Mouse (Mus musculus) frontal cortex, postnatal 14 days (tissue): Measurements from ENCODE around the gene Ranbp9.

ENCODE experiments used
- DNase-seq, 2 experiments: peaks; one replicate each; pipeline ENCODE4 v3.0.0; 2022; ENCODE audit warnings: low spot score in 2 of 2

The Ranbp9 gene

GRCm38 (mm10) chr13:43452177-43452576, 28.9 kb downstream of the Ranbp9 start:
- DNase-seq: no peak

DNA sequence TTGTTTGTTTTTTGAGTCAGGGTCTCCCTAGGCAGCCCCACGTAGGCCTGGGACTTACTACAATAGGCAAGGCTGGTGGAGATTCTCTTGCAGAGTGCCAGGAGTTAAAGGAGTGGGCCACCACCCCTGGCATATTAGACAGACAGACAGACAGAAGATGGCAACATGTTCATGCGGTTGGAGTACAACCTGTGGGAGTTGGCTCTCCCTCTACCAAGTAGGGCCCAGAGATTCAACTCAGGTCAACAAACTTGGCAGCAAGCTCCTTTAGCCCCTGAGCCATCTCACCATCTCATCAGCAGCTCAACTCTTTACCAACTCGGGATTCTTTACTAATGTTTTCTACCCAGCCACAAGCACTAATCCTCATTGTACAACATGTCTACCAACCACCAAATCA, 30.4 kb downstream of the Ranbp9 start:
- DNase-seq: no peak

- DNase-seq: no peak
Observed at GRCm38 (mm10) chr13:43447721-43448120, 33.4 kb downstream of the Ranbp9 start.

- DNase-seq: no peak
Observed at GRCm38 (mm10) chr13:43445754-43446153, 35.3 kb downstream of the Ranbp9 start.

DNA sequence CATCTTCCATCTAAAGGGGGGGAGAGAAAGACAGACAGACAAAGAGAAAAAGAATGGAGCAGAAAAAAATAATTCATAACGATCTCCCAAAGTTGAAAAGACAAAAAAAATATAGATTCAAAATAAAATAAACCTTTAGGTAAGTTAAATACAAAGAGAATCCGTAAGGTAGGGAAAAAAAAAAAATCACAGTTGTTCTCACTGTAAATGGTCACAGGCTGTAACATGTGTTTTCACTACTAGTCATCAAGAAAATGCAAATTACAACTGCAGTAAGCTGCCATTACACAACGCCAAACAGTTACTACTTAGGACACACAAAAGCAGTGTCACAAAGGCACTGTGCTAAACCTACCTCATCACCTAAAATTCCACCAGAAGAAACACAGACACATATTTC, 36.4 kb downstream of the Ranbp9 start:
- DNase-seq: no peak

- DNase-seq: no peak
Observed at GRCm38 (mm10) chr13:43443706-43444105, 37.4 kb downstream of the Ranbp9 start.

- DNase-seq: no peak
Observed at GRCm38 (mm10) chr13:43442551-43442950, 38.5 kb downstream of the Ranbp9 start.

DNA sequence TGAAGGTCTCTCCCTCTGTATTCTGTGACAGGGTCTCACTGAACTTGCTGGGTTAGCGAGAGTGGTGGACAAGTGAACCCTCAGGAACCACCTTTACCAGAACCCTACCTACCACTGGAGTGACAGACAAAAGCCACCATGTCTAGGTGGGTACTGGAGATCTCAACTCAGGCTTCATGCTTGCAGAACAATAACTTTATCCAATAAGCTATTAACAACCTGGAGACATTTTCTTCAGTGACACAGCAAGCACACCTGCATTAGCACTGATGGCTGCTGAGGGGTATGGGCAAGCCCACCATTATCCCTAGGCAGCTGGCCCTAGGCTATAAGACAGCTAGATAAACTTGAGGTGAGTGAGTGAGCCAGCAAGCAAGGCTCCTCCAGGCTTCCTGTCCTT, 40.7 kb downstream of the Ranbp9 start:
- no peak for DNase-seq

DNA sequence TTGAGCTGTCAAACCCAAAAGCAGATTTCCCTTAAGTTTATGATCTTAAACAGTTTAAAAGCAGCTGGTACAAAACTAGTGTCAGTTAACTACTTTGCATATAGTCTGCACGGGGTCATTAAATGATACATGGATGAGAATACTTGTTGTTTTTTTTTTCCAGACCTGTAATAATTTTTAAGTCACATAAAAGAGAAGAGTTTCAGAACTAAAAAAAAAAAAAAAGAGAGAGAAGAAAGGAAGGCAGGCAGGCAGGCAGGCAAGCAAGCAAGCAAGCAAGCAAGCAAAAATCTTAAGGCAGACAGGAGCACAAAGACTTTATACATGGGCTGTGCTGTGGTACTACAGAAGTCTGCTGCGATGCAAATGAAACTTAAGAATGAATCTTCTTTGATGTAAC, 47.7 kb downstream of the Ranbp9 start:
- no peak for DNase-seq

DNA sequence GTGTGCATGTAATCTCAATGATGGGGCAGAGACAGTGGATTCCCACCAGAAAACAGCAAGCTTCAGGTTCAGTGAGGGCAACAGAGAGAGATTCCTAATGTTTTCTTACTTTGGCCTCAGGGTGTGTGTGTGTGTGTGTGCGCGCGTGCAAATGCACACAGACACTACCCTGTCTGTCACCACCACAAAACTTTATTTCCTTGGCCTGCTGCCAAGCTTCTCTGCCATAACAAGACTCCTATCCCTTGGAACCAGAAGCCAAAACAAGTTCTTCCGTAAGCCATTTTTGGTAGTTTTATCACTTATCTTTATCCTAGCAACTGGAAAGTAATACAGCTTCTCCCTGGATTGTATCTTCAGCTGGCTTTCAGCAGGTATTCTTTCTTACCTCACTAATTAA, 52.6 kb downstream of the Ranbp9 start:
- no peak for DNase-seq

DNA sequence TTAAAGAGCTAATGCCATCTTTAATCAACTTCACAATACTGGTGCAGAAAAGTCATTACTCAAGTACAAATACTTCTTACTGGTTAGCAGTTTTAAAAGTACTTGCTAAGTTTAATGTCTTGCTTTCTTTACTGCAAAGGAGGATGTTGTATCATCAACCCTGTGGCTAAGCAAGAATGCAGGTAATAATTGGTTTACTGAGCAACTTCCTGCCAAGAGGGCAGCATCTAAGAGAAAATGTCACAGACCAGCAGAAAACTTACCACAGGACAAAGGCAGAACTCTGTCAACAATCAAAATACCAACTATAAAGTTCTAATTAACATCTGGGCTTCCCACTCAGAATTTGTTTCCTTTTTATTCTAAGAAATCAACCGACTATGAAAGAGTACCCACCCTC, 65.8 kb downstream of the Ranbp9 start:
- no peak for DNase-seq

DNA sequence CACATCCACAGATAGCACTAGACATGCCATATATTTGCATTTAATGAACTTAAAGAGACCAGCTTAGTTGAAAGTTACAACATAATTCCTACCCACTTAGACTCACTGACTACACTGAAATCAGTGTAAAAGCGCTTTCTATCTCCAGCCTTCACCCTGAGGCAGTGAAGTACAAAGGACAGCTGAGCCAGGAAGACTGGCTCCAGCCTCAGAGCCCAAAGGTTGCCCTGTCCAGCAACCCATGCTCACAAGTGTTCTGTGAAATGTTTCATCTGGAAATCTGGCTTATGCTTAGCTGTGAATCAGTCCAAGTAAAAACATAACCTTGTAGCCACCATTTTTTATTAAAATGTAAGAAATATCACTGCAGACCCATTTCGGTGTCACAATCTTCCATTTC, 67.5 kb downstream of the Ranbp9 start:
- no peak for DNase-seq

DNA sequence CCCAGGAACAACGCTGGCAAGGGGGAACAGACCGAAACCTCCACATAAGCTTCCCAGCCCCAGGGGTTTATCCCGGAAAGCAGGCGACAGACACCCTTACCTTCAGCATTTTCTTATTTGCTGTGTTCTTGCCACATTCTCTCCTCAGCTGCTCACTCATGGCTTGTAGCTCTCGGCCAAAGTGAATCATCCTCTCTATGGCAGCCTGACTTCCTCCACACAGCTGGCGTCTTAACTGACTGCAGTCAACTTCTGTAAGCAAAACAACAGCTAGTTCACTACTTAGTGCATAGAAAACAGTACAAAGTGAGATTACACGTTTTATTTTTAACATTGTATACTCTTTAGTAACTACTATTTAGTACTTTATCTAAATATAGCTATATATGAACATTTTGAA, 68.8 kb downstream of the Ranbp9 start:
- DNase-seq: no peak

DNA sequence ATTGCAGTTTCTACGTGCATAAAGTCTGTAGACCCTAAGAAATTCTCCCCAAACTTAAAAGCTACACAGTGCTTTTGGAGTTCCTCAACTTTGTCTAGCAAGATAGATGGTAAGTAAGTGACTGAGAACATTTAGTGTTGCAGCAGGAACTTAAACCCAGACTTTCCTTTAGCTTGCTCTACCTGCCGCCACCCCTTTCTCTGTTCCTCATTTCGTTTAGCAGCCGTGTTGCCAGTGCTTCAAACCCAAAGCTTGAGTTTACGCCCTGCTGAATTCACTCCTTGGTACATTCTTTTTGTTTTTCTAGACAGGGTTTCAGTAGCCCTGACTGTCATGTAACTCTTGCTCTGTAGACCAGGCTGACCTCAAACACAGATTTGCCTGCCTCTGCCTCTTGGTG, 81.5 kb downstream of the Ranbp9 start:
- no peak for DNase-seq

DNA sequence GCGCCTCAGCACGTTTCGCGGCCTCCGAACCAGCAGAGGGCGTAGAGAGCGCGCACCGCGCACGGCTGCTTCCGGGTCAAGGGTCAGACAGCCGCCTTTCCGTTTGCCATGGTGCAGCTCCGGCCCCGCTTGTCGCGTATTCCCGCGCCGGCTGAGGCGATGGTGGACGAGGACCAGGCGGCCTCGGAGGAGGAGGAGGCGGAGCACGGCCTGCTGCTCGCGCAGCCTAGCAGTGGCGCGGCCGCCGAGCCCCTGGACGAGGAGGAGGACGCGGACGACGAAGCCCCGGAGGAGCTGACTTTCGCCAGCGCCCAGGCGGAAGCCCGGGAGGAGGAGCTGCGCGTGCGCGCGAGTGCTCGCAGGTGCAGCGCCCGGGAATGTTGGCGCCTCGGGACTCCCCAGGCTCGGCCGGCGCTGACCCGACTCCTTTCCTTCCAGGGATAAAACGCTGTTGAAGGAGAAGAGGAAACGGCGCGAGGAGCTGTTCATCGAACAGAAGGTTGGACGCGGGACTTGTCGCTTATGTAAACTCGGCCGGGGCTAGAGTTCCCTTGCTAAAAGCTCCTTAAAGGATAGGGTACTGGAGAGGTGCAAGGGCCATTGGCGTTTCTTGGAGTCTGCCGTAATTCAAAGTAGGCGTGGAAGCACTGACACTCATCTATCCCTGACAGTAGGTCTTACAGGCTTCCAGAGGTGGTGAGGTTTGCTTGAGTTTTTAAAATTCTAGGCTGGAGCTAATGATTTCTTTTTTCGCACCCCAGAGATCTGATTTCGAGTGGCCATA, 82.6 kb downstream of the Ranbp9 start, which contains the start of gene Nol7:
Gene Nol7, plus strand, starts transcription at position 94 of the 784 bp plus-strand sequence.
- peak; percentile 91 to 96 for DNase-seq

DNA sequence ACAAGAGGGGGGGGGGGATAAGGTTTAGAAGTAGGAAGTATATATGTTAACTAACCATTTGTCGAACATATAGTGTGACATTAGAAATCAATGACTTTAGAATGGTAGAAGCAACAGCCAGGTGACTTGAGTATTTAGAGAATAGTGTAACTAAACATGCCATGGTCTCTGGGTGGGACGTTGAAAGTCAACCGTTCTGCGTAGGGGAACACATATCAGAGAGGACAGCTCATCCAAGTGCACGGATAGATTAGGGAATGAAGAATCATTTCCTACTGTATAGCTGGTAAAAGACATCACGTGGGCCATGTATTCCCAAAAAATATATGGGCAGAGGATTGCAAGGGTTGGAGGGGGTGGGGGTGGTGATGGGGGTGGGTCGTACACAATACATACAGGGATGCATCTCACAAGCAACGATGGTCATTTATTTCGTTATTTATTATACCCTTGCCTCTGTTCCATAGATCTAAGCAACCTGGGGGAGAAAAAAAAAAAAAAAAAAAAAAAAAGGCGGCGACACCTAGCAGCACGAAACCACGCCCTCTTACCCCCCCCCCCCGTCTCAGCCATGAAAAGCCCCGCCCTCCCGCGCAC, 83.3 kb downstream of the Ranbp9 start:
- no peak for DNase-seq

- DNase-seq: no peak
Observed at GRCm38 (mm10) chr13:43385321-43385720, 95.8 kb downstream of the Ranbp9 start.

DNA sequence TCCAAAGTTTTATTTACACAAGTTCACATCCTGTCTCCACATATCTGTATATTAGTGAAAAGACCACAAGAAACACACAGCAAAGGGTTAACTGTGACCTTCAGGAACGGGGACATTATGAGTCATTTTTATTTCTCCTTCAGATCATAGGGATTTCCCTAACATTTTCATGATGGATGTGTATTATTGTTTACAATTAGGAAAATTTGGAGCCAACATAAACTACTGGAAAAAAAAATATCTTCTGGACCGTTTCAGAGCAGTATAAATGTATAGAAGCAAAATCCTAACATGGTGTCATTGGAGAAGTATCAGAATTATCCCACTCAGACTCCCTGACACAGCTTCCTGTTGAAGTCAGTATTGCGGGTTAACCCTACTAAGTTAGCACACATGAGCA, 101.1 kb downstream of the Ranbp9 start:
- no peak for DNase-seq

DNA sequence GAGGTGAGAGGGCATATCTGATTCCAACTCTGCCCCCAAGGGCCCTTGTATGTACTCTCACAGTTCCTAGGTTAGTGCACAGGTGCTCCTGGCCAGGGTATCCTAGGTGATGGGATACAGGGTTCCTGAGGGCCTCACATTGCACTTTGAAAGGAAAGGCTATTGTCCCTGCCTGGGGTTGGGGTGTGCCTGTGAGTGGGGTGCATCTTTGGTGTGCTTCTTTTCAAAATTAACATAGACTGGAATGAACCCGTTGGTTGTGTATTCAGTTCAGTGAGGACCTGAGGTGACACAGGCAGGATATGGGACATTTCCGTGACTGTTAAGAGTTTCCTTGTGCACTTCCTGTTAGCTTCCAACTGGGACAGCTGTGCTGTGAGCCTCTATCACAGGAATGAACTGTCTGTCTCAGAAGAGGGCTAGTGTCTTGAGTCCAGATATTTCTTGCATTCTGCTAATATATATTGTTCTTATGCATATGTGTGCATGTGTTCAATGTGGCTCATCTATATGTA, 106.1 kb downstream of the Ranbp9 start:
- no peak for DNase-seq

- no peak for DNase-seq
Observed at GRCm38 (mm10) chr13:43374205-43374604, 106.9 kb downstream of the Ranbp9 start.

DNA sequence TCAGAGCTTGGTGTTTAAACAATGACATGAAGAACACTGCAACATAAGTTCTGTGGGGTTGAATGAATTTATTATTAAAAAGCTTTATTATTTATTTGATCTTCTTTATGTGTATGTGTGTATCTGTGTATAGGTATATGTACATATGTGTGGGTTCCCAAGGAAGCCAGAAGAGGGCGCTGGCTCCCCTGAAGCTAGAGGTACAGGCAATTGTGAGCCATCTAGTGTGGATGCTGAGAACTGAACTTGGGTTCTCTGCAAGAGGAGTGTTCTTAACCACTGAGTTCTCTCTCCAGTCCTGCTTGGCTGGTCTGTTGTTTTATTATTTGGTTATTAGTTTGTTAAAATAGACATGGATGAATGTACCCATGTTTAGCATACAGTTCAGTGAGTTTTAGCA, 108.2 kb downstream of the Ranbp9 start:
- DNase-seq: no peak

GRCm38 (mm10) chr13:43370063-43370462, 111.0 kb downstream of the Ranbp9 start:
- no peak for DNase-seq

GRCm38 (mm10) chr13:43365825-43366184, 115.3 kb downstream of the Ranbp9 start:
- no peak for DNase-seq
